Mouse (Mus musculus): Measurements from ENCODE around the gene Nelfe. TPM values are rescaled to one million over a fixed set of nuclear protein-coding genes. Genes with fewer than 3 reads are reported as not detected.

Nelfe gene
- polyA plus RNA-seq, 1 experiment from 2014 or later = 60.1 TPM

GRCm38 (mm10) chr17:34850517-34851125 is 430 bp downstream of the Nelfe start:
- peaks cover 62% of the 10 kb centered on the region for H3K36me3 ChIP-seq
- peak overlapping the region; percentile 91 for H3K4me3 ChIP-seq (replicated peaks)
- H3K4me2 ChIP-seq = peak overlapping the region; percentile 99
- no peaks in the 10 kb centered on the region for H3K9me3 ChIP-seq (replicated peaks)
- no peak for DNase-seq
- WGBS (ENCODE audit: insufficient replicate concordance) = 1% methylated on average over 25 of the region's 25 CpGs
- peak overlapping the region; percentile 89 for H3K9ac ChIP-seq
- peaks cover 48% of the 10 kb centered on the region for H3K4me1 ChIP-seq (replicated peaks)
- H3K27me3 ChIP-seq = no peaks in the 10 kb centered on the region
- peak overlapping the region; percentile 83 for H3K27ac ChIP-seq
- ATAC-seq (ENCODE audit: low read depth) = no peak; the same call in 1 of the 2 replicates

- H3K27me3 ChIP-seq = no peaks in the 10 kb centered on the region
- H3K4me1 ChIP-seq (replicated peaks) = peaks cover 57% of the 10 kb centered on the region
- no peak overlapping the region for H3K4me2 ChIP-seq
- no peak for ATAC-seq (ENCODE audit: low read depth)
- H3K9me3 ChIP-seq (replicated peaks) = no peaks in the 10 kb centered on the region
- H3K36me3 ChIP-seq = peaks cover 64% of the 10 kb centered on the region
- no peak for DNase-seq
- H3K27ac ChIP-seq = no peak overlapping the region
- 65% methylated on average over 8 of the region's 8 CpGs for WGBS (ENCODE audit: insufficient replicate concordance)
- no peak overlapping the region for H3K4me3 ChIP-seq (replicated peaks)
- 0 out of 2 replicates have a peak overlapping the region, but pooled peaks have one; percentile 8 for H3K9ac ChIP-seq
Observed at GRCm38 (mm10) chr17:34853511-34853910, 3.3 kb downstream of the Nelfe start.

DNA sequence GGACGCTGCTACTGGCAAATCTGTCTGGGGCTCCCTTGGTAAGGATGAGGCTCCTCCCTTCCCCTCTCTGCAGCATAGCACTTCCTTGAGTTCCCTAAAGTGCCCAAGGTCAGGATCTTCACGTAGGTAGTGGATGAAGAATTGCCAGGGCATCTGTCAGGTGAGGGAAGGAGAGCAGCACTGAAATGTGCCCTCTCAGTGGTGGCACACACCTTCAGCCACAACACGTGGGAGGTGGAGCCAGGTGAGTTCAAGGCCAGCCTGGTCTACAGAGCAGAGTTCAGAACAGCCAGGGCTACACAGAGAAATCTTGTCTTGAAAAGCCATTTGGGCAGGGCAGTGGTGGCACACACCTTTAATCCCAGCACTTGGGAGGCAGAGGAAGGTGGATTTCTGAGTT is 4.6 kb downstream of the Nelfe start:
- H3K36me3 ChIP-seq = peaks cover 65% of the 10 kb centered on the region
- ATAC-seq (ENCODE audit: low read depth) = no peak

DNA sequence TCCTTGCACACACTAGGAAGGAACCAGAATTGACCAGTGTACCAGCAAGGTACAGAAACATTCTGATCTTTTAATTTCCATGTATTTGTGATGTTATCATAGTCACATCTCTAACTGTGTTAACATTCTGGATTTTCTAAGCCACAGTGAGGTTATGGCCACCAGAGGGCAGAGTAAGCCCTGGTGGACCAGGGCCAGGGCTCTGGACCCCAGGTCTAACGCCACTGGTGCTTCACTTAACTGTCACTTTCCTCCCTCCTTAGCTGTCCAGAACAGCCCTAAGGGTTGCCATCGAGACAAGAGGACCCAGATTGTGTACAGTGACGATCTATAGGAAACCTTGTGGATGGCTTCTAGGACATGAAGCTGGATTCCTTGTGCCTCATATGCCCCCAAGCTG is 5.6 kb downstream of the Nelfe start:
- no peak overlapping the region; the same call in 1 of the 2 replicates for H3K27ac ChIP-seq
- 51% methylated on average over 3 of the region's 3 CpGs for WGBS (ENCODE audit: insufficient replicate concordance)

More for the DNA sequence above, 4.6 kb downstream of the Nelfe start:
- H3K9me3 ChIP-seq (replicated peaks) = no peaks in the 10 kb centered on the region
- WGBS (ENCODE audit: insufficient replicate concordance) = 69% methylated on average over 3 of the region's 3 CpGs
- H3K9ac ChIP-seq = no peak overlapping the region
- no peaks in the 10 kb centered on the region for H3K27me3 ChIP-seq
- H3K4me2 ChIP-seq = no peak overlapping the region
- H3K4me1 ChIP-seq (replicated peaks) = peaks cover 57% of the 10 kb centered on the region
- H3K4me3 ChIP-seq (replicated peaks) = no peak overlapping the region
- no peak for DNase-seq
- H3K27ac ChIP-seq = no peak overlapping the region

DNA sequence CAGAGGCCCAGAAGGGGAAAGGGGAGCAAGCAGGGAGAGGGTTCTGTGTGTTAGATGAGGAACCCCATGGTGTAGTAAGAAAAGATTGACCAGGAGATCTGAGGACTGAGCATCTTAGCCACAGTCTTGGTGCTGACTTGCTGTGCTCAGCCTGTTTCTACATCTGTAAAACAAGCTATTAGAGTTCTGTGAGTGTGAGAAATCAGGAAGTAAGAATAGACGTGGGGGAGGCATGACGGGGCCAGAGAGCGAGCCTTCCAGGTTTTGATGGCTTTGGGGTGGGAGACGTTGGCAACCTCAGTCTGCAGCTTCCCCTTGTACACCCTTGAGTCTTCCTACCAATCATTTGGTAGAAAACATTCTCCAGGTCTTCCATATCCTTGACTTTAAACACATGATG is 8.5 kb downstream of the Nelfe start:
- no peak for DNase-seq
- Histone ChIP-seq H3K36me3 (peaks cover 49% of the 10 kb centered on the region), H3K27ac (no peak overlapping the region), H3K9ac (no peak overlapping the region), H3K4me2 (no peak overlapping the region), H3K27me3 (no peaks in the 10 kb centered on the region), H3K4me1 (replicated peaks) (peaks cover 43% of the 10 kb centered on the region), H3K9me3 (replicated peaks) (no peaks in the 10 kb centered on the region), H3K4me3 (replicated peaks) (no peak overlapping the region)
- ATAC-seq (ENCODE audit: low read depth) = no peak
- WGBS (ENCODE audit: insufficient replicate concordance) = 36% methylated on average over 4 of the region's 4 CpGs

More for the DNA sequence above, 5.6 kb downstream of the Nelfe start:
- H3K4me1 ChIP-seq (replicated peaks) = peaks cover 61% of the 10 kb centered on the region
- peaks cover 65% of the 10 kb centered on the region for H3K36me3 ChIP-seq
- no peaks in the 10 kb centered on the region for H3K27me3 ChIP-seq
- no peak overlapping the region for H3K9ac ChIP-seq
- no peak overlapping the region for H3K4me3 ChIP-seq (replicated peaks)
- no peaks in the 10 kb centered on the region for H3K9me3 ChIP-seq (replicated peaks)
- H3K4me2 ChIP-seq = no peak overlapping the region
- DNase-seq = no peak
- ATAC-seq (ENCODE audit: low read depth) = 0 out of 2 replicates have a peak, but pooled peaks have one; percentile 21

- H3K4me1 ChIP-seq (replicated peaks) = peaks cover 33% of the 10 kb centered on the region
- peak overlapping the region; percentile 41 for H3K4me3 ChIP-seq (replicated peaks)
- DNase-seq = no peak
- H3K4me2 ChIP-seq = peak overlapping the region; percentile 49
- no peak for ATAC-seq (ENCODE audit: low read depth)
- peaks cover 31% of the 10 kb centered on the region for H3K36me3 ChIP-seq
- H3K27me3 ChIP-seq = 0 out of 2 replicates have a peak, but pooled peaks cover 6% of the 10 kb centered on the region
- no peak overlapping the region for H3K27ac ChIP-seq
- H3K9ac ChIP-seq = no peak overlapping the region
- no peaks in the 10 kb centered on the region for H3K9me3 ChIP-seq (replicated peaks)
- whole genome bisulfite sequencing (ENCODE audit: insufficient replicate concordance) = 71% methylated on average over 9 of the region's 9 CpGs
Observed at GRCm38 (mm10) chr17:34860514-34860913, 10.3 kb downstream of the Nelfe start.

DNA sequence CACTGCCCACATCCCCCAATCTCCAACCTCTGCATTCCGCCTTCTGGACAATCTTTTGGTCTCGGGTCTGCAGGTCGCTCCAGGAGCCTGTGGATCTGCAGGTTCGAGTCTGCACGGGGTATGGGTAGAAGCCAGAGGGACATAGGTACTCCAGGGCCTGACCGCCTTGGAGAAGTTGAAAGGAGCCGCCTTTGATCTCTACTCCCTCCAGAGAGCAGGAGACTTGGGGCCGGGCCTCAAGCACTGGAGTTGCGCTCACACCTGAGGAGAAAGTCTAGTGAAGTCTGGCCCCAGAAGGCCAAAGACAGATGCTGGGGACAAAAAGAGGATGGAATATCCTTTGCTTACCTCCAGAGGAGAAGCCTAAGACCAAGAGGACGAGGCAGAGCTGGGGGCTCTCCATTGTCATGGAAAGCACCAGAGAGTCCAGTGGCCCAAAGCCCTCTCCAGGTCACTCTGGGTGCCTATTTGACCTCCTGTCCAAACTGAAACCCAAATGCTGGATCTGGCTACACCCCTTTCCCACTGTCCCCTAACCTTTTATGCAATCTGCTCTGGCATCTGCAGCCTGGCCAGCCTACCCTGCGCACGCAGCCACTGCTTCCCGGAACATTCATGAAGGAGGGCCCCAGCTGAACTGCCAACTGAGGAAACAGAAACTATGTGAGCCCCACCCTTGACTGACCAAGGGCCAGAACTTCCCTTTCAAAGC is 11.7 kb downstream of the Nelfe start:
- ATAC-seq (ENCODE audit: low read depth) (peak; percentile 71), DNase-seq (no peak)
- 0 out of 2 replicates have a peak, but pooled peaks cover 6% of the 10 kb centered on the region for H3K27me3 ChIP-seq
- H3K36me3 ChIP-seq = peaks cover 18% of the 10 kb centered on the region
- WGBS (ENCODE audit: insufficient replicate concordance) = 47% methylated on average over 13 of the region's 13 CpGs
- peak overlapping the region; percentile 58 for H3K27ac ChIP-seq
- peaks cover 33% of the 10 kb centered on the region for H3K4me1 ChIP-seq (replicated peaks)
- H3K4me2 ChIP-seq = peak overlapping the region; percentile 49
- peak overlapping the region; percentile 48 for H3K9ac ChIP-seq
- H3K9me3 ChIP-seq (replicated peaks) = no peaks in the 10 kb centered on the region
- peak overlapping the region; percentile 41 for H3K4me3 ChIP-seq (replicated peaks)

GRCm38 (mm10) chr17:34862416-34863081 is 12.4 kb downstream of the Nelfe start, which contains the start of gene Cfb:
Gene Cfb, minus strand, starts transcription at chr17:34862518.
- Histone ChIP-seq H3K9me3 (replicated peaks) (no peaks in the 10 kb centered on the region), H3K4me2 (peak within 1 kb of the TSS; percentile 49), H3K4me3 (replicated peaks) (peak within 1 kb of the TSS; percentile 41), H3K27me3 (0 out of 2 replicates have a peak, but pooled peaks cover 6% of the 10 kb centered on the region), H3K36me3 (peaks cover 11% of the 10 kb centered on the region), H3K4me1 (replicated peaks) (peaks cover 33% of the 10 kb centered on the region), H3K9ac (peak within 1 kb of the TSS; percentile 48), H3K27ac (peak within 1 kb of the TSS; percentile 58)
- DNase-seq = no peak
- peak; percentile 60 for ATAC-seq (ENCODE audit: low read depth)
- 38% methylated on average over 8 of the region's 8 CpGs for WGBS (ENCODE audit: insufficient replicate concordance)

DNA sequence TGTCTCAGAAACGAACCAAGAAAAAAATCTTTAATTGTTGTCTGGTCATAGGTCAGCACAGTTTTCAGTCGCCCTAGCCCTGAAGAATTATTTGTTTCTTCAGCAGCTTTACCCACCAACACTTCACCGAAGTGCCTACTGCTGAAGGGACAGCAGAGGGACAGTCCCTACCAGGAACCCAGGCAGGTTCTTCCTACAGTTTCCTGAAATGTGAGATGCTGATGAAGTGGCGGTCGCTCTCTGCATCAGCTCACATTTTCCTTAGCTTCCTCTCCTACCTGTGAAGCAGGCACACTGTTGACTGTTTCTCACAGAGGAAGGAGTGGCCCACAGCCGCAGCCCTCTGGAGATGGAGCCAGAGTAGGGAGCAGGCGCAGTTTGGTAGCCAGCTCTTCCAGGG is 15.8 kb downstream of the Nelfe start:
- Histone ChIP-seq H3K9me3 (replicated peaks) (no peaks in the 10 kb centered on the region), H3K4me1 (replicated peaks) (peaks cover 4% of the 10 kb centered on the region), H3K36me3 (no peaks in the 10 kb centered on the region), H3K4me3 (replicated peaks) (no peak overlapping the region), H3K27me3 (0 out of 2 replicates have a peak, but pooled peaks cover 6% of the 10 kb centered on the region), H3K4me2 (no peak overlapping the region), H3K27ac (no peak overlapping the region), H3K9ac (no peak overlapping the region)
- ATAC-seq (ENCODE audit: low read depth) (no peak), DNase-seq (no peak)
- 43% methylated on average over 7 of the region's 7 CpGs for WGBS (ENCODE audit: insufficient replicate concordance)

GRCm38 (mm10) chr17:34874321-34874720 is 24.1 kb downstream of the Nelfe start:
- ATAC-seq (ENCODE audit: low read depth) (no peak), DNase-seq (no peak)
- Histone ChIP-seq H3K27me3 (no peaks in the 10 kb centered on the region; the same call in 1 of the 2 replicates), H3K27ac (no peak overlapping the region), H3K4me1 (replicated peaks) (no peaks in the 10 kb centered on the region; the same call in 1 of the 2 replicates), H3K9ac (no peak overlapping the region), H3K4me3 (replicated peaks) (no peak overlapping the region), H3K4me2 (no peak overlapping the region), H3K9me3 (replicated peaks) (no peaks in the 10 kb centered on the region), H3K36me3 (no peaks in the 10 kb centered on the region)
- WGBS (ENCODE audit: insufficient replicate concordance) = 70% methylated on average over 6 of the region's 6 CpGs

- H3K4me1 ChIP-seq (replicated peaks) = peaks cover 21% of the 10 kb centered on the region
- no peak within 1 kb of the TSS for H3K4me3 ChIP-seq (replicated peaks)
- 57% methylated on average over 11 of the region's 11 CpGs for WGBS (ENCODE audit: insufficient replicate concordance)
- H3K4me2 ChIP-seq = no peak within 1 kb of the TSS
- H3K27me3 ChIP-seq = no peaks in the 10 kb centered on the region
- H3K9me3 ChIP-seq (replicated peaks) = no peaks in the 10 kb centered on the region
- DNase-seq (no peak), ATAC-seq (ENCODE audit: low read depth) (no peak)
- H3K27ac ChIP-seq = no peak within 1 kb of the TSS
- H3K36me3 ChIP-seq = no peaks in the 10 kb centered on the region
- no peak within 1 kb of the TSS for H3K9ac ChIP-seq
Observed at GRCm38 (mm10) chr17:34879336-34879879, 29.2 kb downstream of the Nelfe start, which contains the start of gene Zbtb12. Gene Zbtb12, plus strand, starts transcription at chr17:34879483.

All from liver, embryonic 13.5 days (tissue).